Mouse (Mus musculus) CH12.LX (cell line): ENCODE measurements around the gene Sumo3. TPM values are rescaled to one million over a fixed set of nuclear protein-coding genes. Genes with fewer than 3 reads are reported as not detected.
A peak's percentile ranks its signal among the peaks of the same experiment; 100 is the strongest.

ENCODE experiments used
- DNase-seq: peaks from one replicate; pipeline ENCODE4 v3.0.0-alpha.2; 2013; ENCODE audit errors: extremely low read depth
- H3K27ac ChIP-seq: 2 replicates; pipeline ENCODE4 v1.5.1; 2012; ENCODE audit warnings: low read depth, mild to moderate bottlenecking, control low read depth, moderate library complexity; ENCODE audit not compliant: insufficient read depth
- H3K27me3 ChIP-seq: replicated peaks from 2 replicates; pipeline ENCODE3; 2012; ENCODE audit warnings: inconsistent platforms
- H3K36me3 ChIP-seq, 2 experiments: replicated peaks in 1 of 2; 2 replicates each; pipeline versions ENCODE3 to v1.6.1; 2012; ENCODE audit warnings: inconsistent platforms in 1 of 2, low read length in 1 of 2, mild to moderate bottlenecking in 1 of 2, mixed read lengths in 1 of 2, moderate library complexity in 1 of 2; ENCODE audit not compliant: control insufficient read depth in 1 of 2, insufficient read depth in 1 of 2
- H3K4me1 ChIP-seq, 2 experiments: 2 replicates each; pipeline ENCODE4 v1.6.1; 2012; ENCODE audit warnings: inconsistent platforms in 1 of 2, moderate library complexity in 1 of 2; ENCODE audit not compliant: insufficient read depth in 2 of 2, control insufficient read depth in 1 of 2
- H3K4me2 ChIP-seq: 2 replicates; pipeline ENCODE4 v1.6.1; 2012; ENCODE audit warnings: low read depth, mild to moderate bottlenecking, control low read depth; ENCODE audit not compliant: poor library complexity, insufficient read depth, severe bottlenecking
- H3K4me3 ChIP-seq, 3 experiments: fragments of 150-350 bp in 1 of 3; sonication (generic) in 1 of 3; replicated peaks in 1 of 3; 2 replicates each; pipeline versions ENCODE3 to v1.5.1; 2011 to 2012; ENCODE audit warnings: low read depth in 2 of 3, low read length in 2 of 3, mild to moderate bottlenecking in 2 of 3, moderate library complexity in 2 of 3, control low read depth in 1 of 3, improper control_type of control experiment in 1 of 3, inconsistent platforms in 1 of 3, mixed read lengths in 1 of 3; ENCODE audit not compliant: poor library complexity in 1 of 3
- H3K79me2 ChIP-seq: replicated peaks from 2 replicates; pipeline ENCODE4 v1.6.1; 2012; ENCODE audit warnings: mild to moderate bottlenecking, moderate library complexity; ENCODE audit not compliant: control insufficient read depth, poor library complexity, insufficient read depth, severe bottlenecking; ENCODE audit errors: extremely low read depth
- H3K9ac ChIP-seq: 2 replicates; pipeline ENCODE4 v1.6.1; 2012; ENCODE audit warnings: low read depth, mild to moderate bottlenecking, control low read depth, moderate library complexity; ENCODE audit not compliant: insufficient read depth
- H3K9me3 ChIP-seq: replicated peaks from 2 replicates; pipeline ENCODE3; 2012; ENCODE audit warnings: low read length, inconsistent platforms, mixed read lengths
- CHD2 ChIP-seq: IDR thresholded peaks from 2 replicates; pipeline ENCODE4 v1.6.1; 2011; ENCODE audit warnings: low read length, improper control_type of control experiment
- CTCF ChIP-seq, 2 experiments: IDR thresholded peaks in 1 of 2; conservative IDR thresholded peaks in 1 of 2; 2 replicates each; pipeline ENCODE4 v1.5.1; 2011 to 2012; ENCODE audit warnings: low read depth in 2 of 2, low read length in 2 of 2, improper control_type of control experiment in 1 of 2, inconsistent platforms in 1 of 2, mild to moderate bottlenecking in 1 of 2, moderate library complexity in 1 of 2
- ELF1 ChIP-seq: IDR thresholded peaks from 2 replicates; pipeline ENCODE4 v1.6.1; 2014; ENCODE audit warnings: low read depth, mild to moderate bottlenecking, inconsistent platforms, low read length, improper control_type of control experiment
- IRF4 ChIP-seq: IDR thresholded peaks from 2 replicates; pipeline ENCODE4 v1.6.1; 2014; ENCODE audit warnings: low read depth, mild to moderate bottlenecking, inconsistent platforms, low read length, improper control_type of control experiment
- KAT2A ChIP-seq: IDR thresholded peaks from 2 replicates; pipeline ENCODE4 v1.6.1; 2012; ENCODE audit warnings: low read length, improper control_type of control experiment, inconsistent platforms; ENCODE audit not compliant: insufficient replicate concordance
- MAFK ChIP-seq: IDR thresholded peaks from 2 replicates; pipeline ENCODE4 v1.6.1; 2011; ENCODE audit warnings: low read length, improper control_type of control experiment; ENCODE audit not compliant: insufficient replicate concordance
- NRF1 ChIP-seq: IDR thresholded peaks from 2 replicates; pipeline ENCODE4 v1.6.1; 2014; ENCODE audit warnings: low read depth, mild to moderate bottlenecking, inconsistent platforms, low read length, improper control_type of control experiment, moderate library complexity
- POLR2A ChIP-seq: IDR thresholded peaks from 2 replicates; pipeline ENCODE4 v1.6.1; 2011; ENCODE audit warnings: low read depth, mild to moderate bottlenecking, improper control_type of control experiment, low read length
- POLR2AphosphoS2 ChIP-seq: IDR thresholded peaks from 2 replicates; pipeline ENCODE4 v1.6.1; 2011; ENCODE audit warnings: low read depth, low read length, improper control_type of control experiment
- RCOR1 ChIP-seq: conservative IDR thresholded peaks from 2 replicates; pipeline ENCODE4 v1.6.1; 2012; ENCODE audit warnings: low read depth, mild to moderate bottlenecking, inconsistent platforms, low read length, improper control_type of control experiment
- SIN3A ChIP-seq: IDR thresholded peaks from 2 replicates; pipeline ENCODE4 v1.6.1; 2012; ENCODE audit warnings: low read length, improper control_type of control experiment, inconsistent platforms
- SMC3 ChIP-seq: IDR thresholded peaks from 2 replicates; pipeline ENCODE4 v1.6.1; 2011; ENCODE audit warnings: low read depth, low read length, improper control_type of control experiment
- TBP ChIP-seq: conservative IDR thresholded peaks from 2 replicates; pipeline ENCODE4 v1.6.1; 2011; ENCODE audit warnings: low read depth, low read length, improper control_type of control experiment
- UBTF ChIP-seq: IDR thresholded peaks from 2 replicates; pipeline ENCODE4 v1.6.1; 2012; ENCODE audit warnings: low read depth, mild to moderate bottlenecking, inconsistent platforms, low read length, improper control_type of control experiment, moderate library complexity
- USF1 ChIP-seq: IDR thresholded peaks from 2 replicates; pipeline ENCODE4 v1.6.1; 2014; ENCODE audit warnings: low read depth, mild to moderate bottlenecking, inconsistent platforms, low read length, improper control_type of control experiment
- ZKSCAN1 ChIP-seq: IDR thresholded peaks from 2 replicates; pipeline ENCODE4 v1.6.1; 2012; ENCODE audit warnings: low read depth, inconsistent platforms, low read length, improper control_type of control experiment, borderline replicate concordance
- dilution Hi-C: fragments of 300-500 bp; cut with MboI; formaldehyde crosslinking; loops from 2 replicates; pipeline ENCODE4 v1.14.3; 2020; ENCODE audit warnings: low sequenced_read_pairs; ENCODE audit not compliant: extremely low pct_unique_long_range_greater_than_20kb, extremely low pct_ligation_motif_present
- in situ Hi-C: fragments of 300-500 bp; cut with MboI; formaldehyde crosslinking; loops from 3 replicates; pipeline ENCODE4 v1.14.3; 2019; ENCODE audit warnings: low sequenced_read_pairs, low pct_ligation_motif_present, low pct_unique_long_range_greater_than_20kb, mixed read lengths
- polyA plus RNA-seq: library from polyadenylated mRNA; unstranded; fragments of >175 nt; gene quantifications from 2 replicates; pipeline ENCODE4 v1.2.1, GENCODE M21; 2012; ENCODE audit warnings: low read depth; ENCODE audit not compliant: insufficient read length
- total RNA-seq, 2 experiments: library from RNA; depleted of rRNA; stranded (reverse); fragments of 300-350 nt in 1 of 2; fragments of >200 nt in 1 of 2; gene quantifications; 2 replicates each; pipeline ENCODE4 v1.2.3; 2012 to 2014

The Sumo3 gene
- total and polyA plus RNA-seq, 3 experiments: 54.4 to 130 (median 81.2) TPM

- no peak overlapping the region for H3K27ac ChIP-seq
- dilution Hi-C loops: no loop called here
- peaks cover 49 to 88% of the 10 kb centered on the region in 2 experiments for H3K36me3 ChIP-seq
- no peak overlapping the region for H3K4me2 ChIP-seq
- no peaks in the 10 kb centered on the region for H3K4me1 ChIP-seq
- no peak for DNase-seq
- H3K79me2 ChIP-seq: no peaks in the 10 kb centered on the region
- in situ Hi-C loops: no loop called here
- no peak overlapping the region for H3K4me3 ChIP-seq
- no peak overlapping the region for H3K9ac ChIP-seq
- H3K27me3 ChIP-seq: no peaks in the 10 kb centered on the region
- no peaks in the 10 kb centered on the region for H3K9me3 ChIP-seq
- no peak for TF ChIP-seq MAFK
- TF ChIP-seq SMC3: no peak
- TF ChIP-seq NRF1: no peak
- no peak for TF ChIP-seq CTCF (conservative IDR thresholded peaks at IDR 0.05 in 1 of 2, IDR thresholded peaks at IDR 0.05 in 1 of 2; ENCODE audit: low read depth in 2 of 2, low read length in 2 of 2)
- no peak for TF ChIP-seq IRF4
- TF ChIP-seq UBTF: no peak
Observed at GRCm38 (mm10) chr10:77613409-77613808, 7.5 kb downstream of the Sumo3 start.

DNA sequence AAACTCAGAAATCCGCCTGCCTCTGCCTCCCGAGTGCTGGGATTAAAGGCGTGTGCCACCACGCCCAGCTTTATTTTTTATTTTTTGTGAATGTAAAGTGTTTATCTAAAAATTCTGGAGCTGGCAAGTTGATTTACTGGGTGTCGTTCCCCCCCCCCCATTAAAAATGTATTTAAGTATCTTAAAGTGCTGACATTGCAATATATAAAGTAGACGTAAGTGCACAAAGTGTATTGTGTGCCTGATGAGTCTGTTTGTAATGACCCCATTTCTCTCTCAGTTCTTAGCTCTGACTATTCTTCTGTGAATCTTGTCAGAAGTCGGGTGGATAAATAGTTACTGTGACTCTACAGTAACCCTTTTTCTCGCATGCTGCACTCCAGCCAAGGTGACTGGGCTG, 9.8 kb downstream of the Sumo3 start:
- TF ChIP-seq USF1 (no peak), MAFK (peak; percentile 85)
- TF ChIP-seq, all 38 proteins: peak for 1
- in situ Hi-C loops (no loop called here), dilution Hi-C loops (no loop called here)
- H3K9me3 ChIP-seq: no peaks in the 10 kb centered on the region
- peaks cover 42 to 83% of the 10 kb centered on the region in 2 experiments for H3K36me3 ChIP-seq
- H3K27me3 ChIP-seq: no peaks in the 10 kb centered on the region
- no peak overlapping the region for H3K9ac ChIP-seq
- no peak overlapping the region for H3K4me2 ChIP-seq
- H3K4me3 ChIP-seq: no peak overlapping the region
- H3K4me1 ChIP-seq: peaks cover 0 to 1% of the 10 kb centered on the region in 2 experiments; a peak in 1 of 4 replicates
- no peak for DNase-seq
- no peaks in the 10 kb centered on the region for H3K79me2 ChIP-seq
- no peak overlapping the region for H3K27ac ChIP-seq

DNA sequence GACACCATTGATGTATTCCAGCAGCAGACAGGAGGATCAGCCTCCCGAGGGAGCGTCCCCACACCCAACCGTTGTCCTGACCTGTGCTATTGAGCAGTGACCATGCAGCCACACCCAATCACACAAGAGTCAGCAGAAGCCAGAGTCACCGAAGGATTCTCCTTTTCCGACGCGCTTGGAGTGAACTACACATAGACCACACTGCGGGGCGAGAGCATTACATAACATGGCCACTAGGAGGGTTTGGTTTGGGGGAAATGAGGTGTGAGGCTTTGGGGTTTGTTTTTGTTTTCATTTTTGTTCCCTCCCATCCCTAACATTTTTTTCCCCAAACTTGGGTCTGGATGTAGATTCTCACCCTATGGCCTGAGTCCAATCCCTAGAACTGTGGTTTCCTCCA, 10.3 kb downstream of the Sumo3 start:
- no peak overlapping the region for H3K4me3 ChIP-seq
- H3K27me3 ChIP-seq: no peaks in the 10 kb centered on the region
- H3K4me1 ChIP-seq: peaks cover 0 to 4% of the 10 kb centered on the region in 2 experiments; a peak in 2 of 4 replicates
- peaks cover 36 to 78% of the 10 kb centered on the region in 2 experiments for H3K36me3 ChIP-seq
- no peak overlapping the region for H3K4me2 ChIP-seq
- in situ Hi-C loops: no loop called here
- no peaks in the 10 kb centered on the region for H3K79me2 ChIP-seq
- H3K9ac ChIP-seq: no peak overlapping the region
- H3K27ac ChIP-seq: no peak overlapping the region
- H3K9me3 ChIP-seq: no peaks in the 10 kb centered on the region
- no peak for TF ChIP-seq RCOR1
- TF ChIP-seq MAFK: no peak
- TF ChIP-seq CHD2: no peak
- TF ChIP-seq KAT2A: no peak
- no peak for TF ChIP-seq SIN3A
- TF ChIP-seq TBP: no peak
- no peak for TF ChIP-seq ELF1
- no peak for TF ChIP-seq POLR2A
- TF ChIP-seq POLR2AphosphoS2: no peak
- TF ChIP-seq ZKSCAN1: no peak
- TF ChIP-seq, all 38 proteins: peak for 0
- no peak for DNase-seq
- dilution Hi-C loops: no loop called here
